Mouse (Mus musculus) cerebellum, adult 8-10 months (tissue): ENCODE data around the gene Bpnt1.
"Not testable (repeated sequence)": the region's sequence is repeated elsewhere in the genome, so short reads cannot be mapped to it uniquely, and the experiment has no call there.

Experiments
- DNase-seq: peaks from one replicate; pipeline ENCODE4 v3.0.0; 2022

The Bpnt1 gene

DNA sequence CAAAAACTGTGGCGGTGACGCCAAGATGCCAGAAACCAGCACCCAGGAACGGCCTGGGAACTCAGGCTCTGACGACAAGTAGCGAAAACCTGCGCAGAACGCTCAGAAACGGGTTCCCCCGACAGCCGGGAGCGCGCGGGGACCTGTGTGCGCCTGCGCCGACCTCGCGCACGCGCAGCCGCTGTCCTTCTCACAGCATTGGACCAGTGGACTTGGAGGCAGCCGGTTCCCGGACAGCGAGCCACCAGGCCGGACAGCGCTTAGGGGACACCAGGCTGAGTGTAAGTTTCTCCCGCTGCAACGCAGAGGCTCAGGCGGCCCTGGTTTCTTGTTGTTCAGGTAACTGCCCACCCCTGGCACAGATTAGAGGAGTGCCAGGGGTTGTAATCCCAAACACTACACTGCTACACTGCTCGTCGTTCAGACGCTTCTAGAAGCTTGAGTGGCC is at the start of gene Bpnt1:
Gene Bpnt1 (plus strand): TSS at position 167 of the 448 bp plus-strand sequence.
- DNase-seq = peak; percentile 87

- DNase-seq = no peak
Measured at GRCm38 (mm10) chr1:185282846-185283245, 49.1 kb upstream of the Bpnt1 start.

- DNase-seq = no peak
Measured at GRCm38 (mm10) chr1:185283247-185283646, 48.7 kb upstream of the Bpnt1 start.

- peak; percentile 73 for DNase-seq
Measured at GRCm38 (mm10) chr1:185284740-185285139, 47.2 kb upstream of the Bpnt1 start.

GRCm38 (mm10) chr1:185285171-185285570 is 46.8 kb upstream of the Bpnt1 start:
- DNase-seq = peak; percentile 37

DNA sequence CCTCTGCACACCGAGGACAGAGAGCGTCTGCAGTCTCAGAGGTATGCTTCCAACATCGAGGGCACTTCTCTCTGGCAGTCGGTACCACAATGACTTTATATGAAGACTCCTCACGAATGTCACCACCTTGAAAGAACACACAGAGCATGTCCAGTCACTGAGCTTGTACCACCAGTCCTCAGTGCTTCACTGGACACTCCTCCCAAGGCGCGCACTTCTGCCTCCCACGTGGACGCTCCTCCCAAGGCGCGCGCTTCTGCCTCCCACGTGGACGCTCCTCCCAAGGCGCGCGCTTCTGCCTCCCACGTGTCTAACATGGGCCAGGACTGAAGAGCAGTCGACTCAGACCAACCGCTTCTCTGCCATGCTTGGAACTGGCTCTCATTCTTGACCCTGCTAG is 44.9 kb upstream of the Bpnt1 start:
- no peak for DNase-seq

DNA sequence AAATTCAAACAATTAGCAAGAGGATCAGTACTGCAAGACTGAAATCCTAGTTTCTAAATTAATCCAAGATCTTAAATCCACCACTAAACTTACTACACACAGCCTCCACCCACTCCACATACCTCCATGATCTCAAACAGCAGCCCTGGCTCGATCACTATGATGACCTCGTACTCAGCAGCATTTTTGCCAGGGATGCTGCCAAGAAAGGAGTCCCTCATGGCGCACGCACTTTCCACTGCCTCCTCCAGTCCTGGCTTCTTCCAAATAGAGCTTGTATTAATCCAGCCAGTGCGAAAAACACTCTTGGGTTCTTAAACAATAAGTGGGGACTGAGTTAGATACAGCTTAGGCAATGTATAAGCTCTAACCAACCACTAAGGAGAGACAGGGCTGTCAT is 42.7 kb upstream of the Bpnt1 start:
- no peak for DNase-seq

- no peak for DNase-seq
Measured at GRCm38 (mm10) chr1:185291336-185291735, 40.6 kb upstream of the Bpnt1 start.

DNA sequence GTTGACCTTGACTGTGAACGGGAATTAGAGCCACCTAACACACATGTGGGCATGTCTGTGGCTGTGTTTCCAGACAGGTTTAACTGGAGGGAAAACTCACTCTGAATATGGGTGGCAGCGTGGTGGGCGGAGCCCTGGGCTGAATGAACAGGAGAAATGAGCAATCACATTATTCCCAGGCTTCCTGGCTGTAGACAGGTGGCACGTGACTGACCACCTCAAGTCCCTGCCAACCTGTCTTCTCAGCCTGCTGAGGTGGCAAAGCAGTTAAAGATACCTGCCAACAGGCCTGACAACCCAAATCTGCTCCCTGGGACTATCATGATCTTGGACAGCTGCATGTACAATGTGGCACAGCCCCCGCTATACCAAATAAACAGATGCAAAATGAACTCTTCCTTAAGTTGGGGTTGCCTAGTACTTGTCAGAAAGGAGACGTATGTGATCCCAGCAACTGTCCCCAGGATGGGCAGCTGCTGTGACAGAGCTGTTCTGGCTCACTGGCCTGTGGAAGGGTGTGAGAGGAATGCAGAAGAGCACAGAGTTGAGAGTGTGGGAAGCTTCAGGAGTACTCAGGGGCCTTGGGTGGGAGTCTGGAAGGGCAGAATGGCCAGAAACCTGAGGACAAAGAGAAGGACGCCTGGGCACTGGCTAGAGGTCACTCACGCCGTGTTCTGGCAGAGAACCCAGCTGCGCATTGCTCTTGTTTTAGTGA is 39.1 kb upstream of the Bpnt1 start:
- no peak for DNase-seq

DNA sequence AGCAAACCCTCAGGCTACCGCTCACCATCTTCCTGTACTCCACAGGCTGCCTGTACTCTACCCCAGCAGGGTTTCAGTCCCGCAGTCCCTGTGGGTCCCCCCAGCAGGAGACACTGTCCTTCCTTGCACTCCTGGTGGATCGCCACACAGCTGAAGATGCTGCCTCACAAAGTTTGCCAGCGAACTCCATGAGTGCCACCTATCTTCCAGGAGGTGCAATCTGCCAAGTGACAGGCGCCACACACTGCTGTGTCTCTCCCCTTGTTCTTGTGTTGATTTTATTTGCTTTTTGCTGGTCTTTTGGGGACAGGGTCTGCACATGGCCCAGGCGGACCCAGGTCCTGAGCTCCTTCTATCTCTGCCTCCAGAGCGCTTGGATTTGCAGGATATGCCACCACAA is 35.1 kb upstream of the Bpnt1 start:
- DNase-seq = no peak

DNA sequence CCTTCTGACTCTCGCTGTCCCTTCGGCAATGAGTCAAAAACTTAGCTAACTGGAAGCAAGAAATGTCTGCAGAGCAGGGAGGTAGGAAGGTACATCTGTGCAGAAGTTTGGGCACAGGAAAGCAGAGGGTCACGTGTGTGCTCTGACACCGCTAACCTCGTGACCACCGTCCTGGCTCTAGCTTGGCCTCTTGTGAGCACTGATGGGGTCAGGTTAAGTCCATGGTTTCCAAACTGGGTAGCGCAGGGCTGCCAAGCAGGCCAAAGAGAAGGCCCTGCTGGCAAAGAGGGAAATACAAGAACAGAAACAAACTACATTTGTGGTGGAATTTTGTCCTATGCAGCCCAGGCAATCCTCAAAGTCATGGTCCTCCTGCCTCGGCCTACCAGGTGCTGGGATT is 33.5 kb upstream of the Bpnt1 start:
- DNase-seq = no peak

- no peak for DNase-seq
Measured at GRCm38 (mm10) chr1:185302816-185303215, 29.1 kb upstream of the Bpnt1 start.

DNA sequence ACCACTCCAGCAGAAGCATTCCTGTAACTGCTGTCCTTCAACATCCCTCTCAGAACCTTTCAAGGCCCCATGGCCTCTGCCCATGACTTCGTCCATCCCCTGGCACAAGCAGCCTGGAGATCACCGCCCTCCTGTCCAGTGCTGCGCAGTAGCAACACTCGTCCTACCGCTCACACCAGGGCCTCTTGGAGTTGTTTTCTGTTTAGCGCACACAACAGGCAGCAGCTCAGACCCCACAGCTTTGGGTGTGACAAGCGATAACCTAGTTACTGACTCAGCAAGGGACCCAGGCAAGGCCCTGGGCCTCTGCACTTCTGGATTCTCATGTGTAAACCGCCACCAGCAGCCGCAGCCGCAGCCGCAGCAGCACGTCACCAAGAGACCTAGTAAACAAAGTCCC is 25.1 kb upstream of the Bpnt1 start:
- no peak for DNase-seq

- DNase-seq = no peak
Measured at GRCm38 (mm10) chr1:185307645-185308044, 24.3 kb upstream of the Bpnt1 start.

- DNase-seq = no peak
Measured at GRCm38 (mm10) chr1:185308334-185308733, 23.6 kb upstream of the Bpnt1 start.

DNA sequence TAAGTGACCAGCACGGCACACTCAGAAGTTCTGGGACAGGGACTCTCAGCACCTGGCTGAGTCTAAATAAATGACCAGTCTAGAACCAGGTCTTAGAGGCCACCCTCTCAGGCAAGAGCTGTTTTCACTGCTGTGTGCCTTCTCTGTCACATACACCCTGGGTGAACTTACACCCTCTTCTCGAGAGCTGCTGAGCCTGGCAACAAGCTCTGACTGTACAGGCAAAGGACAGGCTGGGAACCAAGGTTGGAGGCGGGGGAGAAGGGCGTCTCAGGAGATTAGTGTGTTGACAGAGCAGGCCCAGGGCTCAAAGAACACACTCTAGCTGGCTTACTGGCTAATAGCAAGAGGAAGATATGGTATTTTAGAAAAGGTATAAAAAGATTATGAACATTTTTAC is 23.0 kb upstream of the Bpnt1 start:
- DNase-seq = no peak

GRCm38 (mm10) chr1:185311949-185312348 is 20.0 kb upstream of the Bpnt1 start:
- DNase-seq = no peak

DNA sequence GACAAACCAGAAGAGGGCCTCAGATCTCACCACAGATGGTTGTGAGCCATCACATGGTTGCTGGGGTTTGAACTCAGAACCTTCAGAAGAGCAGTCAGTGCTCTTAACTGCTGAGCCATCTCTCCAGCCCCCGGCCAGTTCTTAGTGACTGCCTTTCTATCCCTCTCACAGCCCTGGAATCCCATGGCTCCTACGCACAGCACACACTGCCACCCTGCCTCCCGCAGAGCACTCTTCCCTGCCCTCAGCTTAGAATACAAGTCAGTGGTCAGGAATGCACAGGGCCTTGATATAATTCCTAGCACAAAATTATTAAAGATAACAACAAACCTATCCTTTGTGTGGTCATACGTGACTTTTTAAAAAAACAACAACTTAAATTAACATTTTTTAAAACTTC is 17.4 kb upstream of the Bpnt1 start:
- DNase-seq = no peak

GRCm38 (mm10) chr1:185315846-185316568 is 15.9 kb upstream of the Bpnt1 start:
- DNase-seq = no peak

DNA sequence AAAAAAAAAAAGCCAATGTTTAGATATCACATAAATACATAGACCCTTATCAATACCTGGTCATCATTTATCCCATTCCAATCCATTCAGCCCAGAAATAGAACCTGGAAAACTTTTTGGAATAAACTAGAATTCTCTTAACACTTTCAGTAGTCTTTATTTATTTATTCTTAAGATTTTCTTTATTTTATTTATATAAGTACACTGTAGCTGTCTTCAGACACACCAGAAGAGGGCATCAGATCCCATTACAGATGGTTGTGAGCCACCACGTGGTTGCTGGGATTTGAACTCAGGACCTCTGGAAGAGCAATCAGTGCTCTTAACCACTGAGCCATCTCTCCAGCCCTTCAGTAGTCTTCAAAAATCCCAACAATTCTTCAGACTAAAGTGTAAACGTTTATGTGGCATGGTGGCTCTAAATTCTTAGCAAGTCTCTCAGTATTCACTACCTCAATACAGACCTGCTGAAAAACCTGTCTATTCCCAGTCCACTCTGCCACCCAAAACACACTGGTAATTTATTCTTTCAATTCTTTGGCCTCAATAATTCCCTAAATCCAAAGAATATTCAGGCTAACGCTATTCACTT is 4.1 kb upstream of the Bpnt1 start:
- not testable (repeated sequence) for DNase-seq

DNA sequence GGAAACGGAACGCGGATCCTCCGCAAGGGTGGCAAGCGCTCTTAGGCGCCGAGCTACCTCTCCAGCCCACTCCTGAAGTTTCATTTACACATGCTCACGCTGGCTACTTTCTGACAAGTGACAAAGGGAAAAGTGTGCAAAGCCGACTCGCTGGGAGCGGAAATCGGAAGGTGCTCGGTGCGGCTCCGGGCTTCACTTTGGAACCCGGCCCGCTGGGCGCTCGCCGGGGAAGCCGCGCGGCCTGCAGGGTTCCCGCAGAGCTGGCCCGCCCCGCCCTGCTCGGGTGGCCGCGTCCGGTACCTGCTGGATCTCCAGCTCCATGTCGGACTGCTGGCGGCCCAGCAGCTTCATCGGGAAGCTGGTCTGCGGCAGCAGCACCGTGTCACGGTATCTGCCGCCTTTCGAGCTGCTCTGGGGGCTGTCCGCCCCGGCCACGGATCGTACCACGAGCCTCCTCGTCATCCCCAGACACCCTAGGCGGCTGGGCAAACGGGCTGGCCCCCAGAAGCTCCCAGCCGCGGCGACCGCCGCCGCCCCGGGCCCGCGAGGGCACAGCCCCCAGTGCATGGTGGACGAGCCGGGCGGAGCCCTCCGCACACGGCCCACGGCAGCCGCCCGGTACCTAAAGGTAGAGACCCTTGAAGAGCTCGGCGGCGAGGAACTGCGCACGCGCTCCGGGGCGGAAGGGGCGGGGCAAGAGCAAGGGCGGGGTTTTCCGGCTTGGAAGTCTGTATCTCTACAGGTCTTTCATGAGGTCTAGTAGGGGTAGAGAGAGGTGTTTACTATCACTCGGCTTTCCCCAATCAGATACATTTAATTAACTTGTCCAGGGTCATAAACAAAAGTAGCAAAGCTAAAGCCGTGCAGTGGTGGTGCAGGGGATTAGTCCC is 3.0 kb upstream of the Bpnt1 start, which contains the start of gene Iars2:
Gene Iars2 (minus strand): TSS at position 676 of the 890 bp plus-strand sequence.
- DNase-seq = peak; percentile 93

- no peak for DNase-seq
Measured at GRCm38 (mm10) chr1:185329851-185330250, 2.1 kb upstream of the Bpnt1 start.

- DNase-seq = no peak
Measured at GRCm38 (mm10) chr1:185331364-185331763, 585 bp upstream of the Bpnt1 start.
